Mouse (Mus musculus): ENCODE data around the gene Mitf. TPM values are rescaled to one million over a fixed set of nuclear protein-coding genes. Genes with fewer than 3 reads are reported as not detected.

The Mitf gene
- total RNA-seq, 2 experiments from 2014 or later, result 6.6 to 7.3 TPM

DNA sequence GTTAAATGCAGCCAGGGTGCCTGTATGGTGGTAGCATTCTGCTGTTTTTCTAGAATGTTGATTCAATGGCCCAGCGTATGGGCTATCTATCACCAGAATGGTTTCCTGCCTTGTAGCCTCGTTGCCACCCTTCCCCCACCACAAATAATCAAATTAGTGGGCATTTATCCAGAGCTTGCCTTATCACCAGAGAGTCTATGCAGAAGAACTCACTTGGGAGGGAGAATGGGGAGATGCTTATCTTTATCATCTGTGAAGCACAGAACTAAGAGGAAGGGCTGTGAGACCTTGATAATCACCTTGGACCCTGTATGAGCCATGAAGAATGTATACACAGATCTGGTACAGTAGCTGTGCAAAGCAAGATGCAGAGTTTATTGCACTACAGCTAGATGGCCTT lies 70.1 kb downstream of the Mitf start:
- DNase-seq (ENCODE audit: low spot score in 2 of 2), result no peak

DNA sequence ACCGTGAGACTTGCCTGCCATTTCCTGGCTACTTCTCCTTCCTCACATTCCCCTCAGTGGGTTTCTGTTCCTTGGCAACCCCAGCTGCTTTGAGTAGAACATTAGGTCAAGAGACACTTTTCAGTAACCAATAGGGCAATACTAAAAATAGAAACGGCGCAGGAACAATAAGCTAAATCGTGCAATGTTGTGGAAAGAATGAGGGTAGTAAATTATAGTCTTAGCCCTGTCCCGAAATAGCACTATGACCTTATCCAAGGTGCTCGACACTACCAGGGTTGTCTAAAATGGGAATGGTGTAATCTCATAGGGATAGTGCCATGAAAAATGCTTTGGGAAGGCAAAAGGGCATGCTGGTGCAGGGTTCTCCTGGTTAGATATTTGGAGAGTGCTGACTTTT lies 70.6 kb downstream of the Mitf start:
- no peak for DNase-seq (ENCODE audit: low spot score in 2 of 2)

DNA sequence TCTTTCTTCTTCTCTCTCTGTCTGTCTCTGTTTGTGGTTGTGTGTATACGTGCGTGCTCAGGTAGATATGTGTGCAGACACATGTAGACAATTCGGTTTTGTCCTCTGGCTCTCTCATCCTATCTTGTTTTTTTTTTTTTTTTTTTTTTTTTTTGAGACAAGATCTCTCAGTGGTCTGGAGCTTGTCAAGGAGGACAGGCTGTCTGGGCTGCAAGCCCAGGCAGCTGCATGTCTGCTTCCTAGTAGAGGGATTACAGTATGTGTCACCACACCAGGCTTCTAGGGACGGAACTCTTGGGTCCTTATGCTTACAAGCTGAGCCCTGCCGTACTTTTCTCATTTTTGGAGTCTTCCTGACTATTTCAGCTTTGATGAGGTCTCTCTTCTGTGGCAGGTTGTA lies 73.5 kb downstream of the Mitf start:
- DNase-seq (ENCODE audit: low spot score in 2 of 2), result no peak

DNA sequence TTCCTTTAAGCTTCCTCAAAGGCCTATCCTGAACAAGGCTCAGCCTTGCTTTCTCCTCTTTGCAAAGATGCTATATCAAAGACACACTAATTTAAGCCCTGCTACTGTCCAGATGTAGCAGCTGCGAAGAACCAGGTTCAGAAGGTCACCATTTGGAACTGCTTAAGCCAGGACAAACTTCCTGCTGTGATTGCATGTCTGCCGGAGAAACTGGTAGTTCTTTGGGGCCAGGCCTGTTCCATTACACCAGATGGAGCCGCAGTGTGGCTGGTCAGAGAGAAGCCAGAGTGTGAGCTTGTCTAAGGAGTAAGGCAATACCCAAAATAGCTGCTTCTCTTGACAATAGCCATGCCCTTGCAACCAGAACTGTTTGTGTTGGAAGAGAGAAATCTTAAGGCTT lies 75.1 kb downstream of the Mitf start:
- DNase-seq (ENCODE audit: low spot score in 2 of 2), result no peak

DNA sequence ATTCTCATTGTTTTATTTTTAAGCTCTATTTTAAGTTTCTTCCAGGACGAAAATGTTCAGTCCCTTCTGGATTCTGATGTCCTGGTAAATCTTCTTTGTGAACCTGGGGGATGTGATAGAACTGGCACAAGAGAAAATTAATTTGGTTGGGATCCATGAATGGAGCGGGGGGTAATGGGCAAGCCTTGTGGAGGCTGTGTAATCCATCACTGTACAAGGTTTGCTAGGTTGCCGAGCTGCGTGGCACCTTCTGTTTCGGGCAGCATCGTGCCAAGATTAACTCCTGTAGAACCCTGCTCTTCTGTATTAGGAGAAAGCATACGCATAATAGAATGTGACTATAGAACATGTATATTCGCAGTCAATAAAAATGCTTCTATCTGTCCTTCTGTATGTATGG lies 76.1 kb downstream of the Mitf start:
- DNase-seq (ENCODE audit: low spot score in 2 of 2), result no peak

DNA sequence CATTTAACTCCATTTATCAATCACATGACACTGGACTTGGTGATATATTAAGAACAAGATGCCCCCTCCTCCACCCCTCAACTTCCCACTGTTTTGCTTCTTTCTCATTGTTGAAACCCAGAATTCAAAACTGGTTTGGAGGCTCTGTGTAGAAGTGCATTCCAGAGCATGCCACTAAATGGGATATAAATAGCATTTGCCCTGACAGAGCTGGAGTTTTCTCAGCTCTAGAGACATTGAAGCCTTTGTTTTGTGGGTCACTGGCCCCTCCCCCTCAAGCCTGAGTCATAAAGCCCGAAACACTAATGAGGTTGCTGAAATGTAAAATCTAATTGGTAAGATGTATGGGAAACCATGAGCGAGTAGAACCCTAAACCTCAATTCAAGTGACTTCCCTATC lies 76.6 kb downstream of the Mitf start:
- DNase-seq (ENCODE audit: low spot score in 2 of 2), result no peak

DNA sequence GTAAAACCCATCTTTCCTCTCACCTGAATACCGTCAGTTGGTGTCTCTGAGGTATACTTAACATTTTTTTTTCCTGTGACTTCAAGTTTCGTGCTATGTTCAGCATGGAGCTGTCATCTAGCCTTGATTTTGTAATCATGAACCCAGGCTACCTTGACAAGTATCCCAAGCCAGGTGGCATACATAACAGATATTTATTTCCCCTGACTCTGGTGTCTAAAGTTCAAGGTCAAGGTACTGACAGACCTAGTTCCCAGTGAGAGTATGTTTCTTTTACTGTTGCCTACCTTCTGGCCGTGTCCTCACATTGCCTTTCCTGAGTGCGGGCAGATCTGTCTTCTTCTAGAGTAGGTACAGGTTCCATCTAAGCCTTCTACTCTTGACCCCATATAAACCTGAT lies 78.1 kb downstream of the Mitf start:
- DNase-seq (ENCODE audit: low spot score in 2 of 2), result no peak

DNA sequence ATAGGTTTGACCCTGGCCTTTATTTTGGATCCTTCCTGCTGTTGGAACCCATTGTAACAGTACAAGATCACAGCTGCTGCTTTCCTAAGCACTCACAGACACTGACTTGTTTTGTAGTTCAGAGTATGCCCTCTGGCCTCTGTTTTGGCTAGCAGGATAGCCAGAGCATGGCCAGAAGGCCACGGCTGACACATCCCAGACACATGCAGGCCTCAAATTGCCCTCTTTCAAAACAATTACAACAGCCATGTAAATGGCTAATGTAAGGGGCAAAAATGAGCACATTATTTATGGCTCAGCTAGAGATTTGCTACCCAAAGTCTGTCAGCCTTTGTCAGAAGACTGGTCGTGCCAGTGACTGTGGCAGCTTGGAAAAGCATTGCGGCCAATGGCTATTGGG lies 78.8 kb downstream of the Mitf start:
- no peak for DNase-seq (ENCODE audit: low spot score in 2 of 2)

DNA sequence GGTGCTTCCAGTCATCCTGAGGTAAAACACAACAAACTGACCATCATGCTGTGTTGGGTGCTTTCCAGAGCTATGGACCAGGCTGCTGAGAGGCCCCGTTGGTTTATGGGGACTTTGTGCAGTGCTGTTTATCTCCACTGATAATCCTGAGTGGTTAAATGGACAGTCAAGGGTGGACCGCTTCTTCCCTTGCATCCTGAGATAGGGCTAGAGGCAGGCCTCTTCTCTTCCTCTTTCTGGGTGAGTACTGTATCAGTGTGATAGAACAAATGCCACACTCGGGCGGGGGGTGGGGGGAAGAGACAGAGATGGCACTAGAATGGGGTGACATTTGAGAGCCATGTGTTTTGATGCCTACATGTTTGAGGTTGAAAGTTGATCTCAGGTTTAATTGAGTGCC lies 81.0 kb downstream of the Mitf start:
- no peak for DNase-seq (ENCODE audit: low spot score in 2 of 2)

DNA sequence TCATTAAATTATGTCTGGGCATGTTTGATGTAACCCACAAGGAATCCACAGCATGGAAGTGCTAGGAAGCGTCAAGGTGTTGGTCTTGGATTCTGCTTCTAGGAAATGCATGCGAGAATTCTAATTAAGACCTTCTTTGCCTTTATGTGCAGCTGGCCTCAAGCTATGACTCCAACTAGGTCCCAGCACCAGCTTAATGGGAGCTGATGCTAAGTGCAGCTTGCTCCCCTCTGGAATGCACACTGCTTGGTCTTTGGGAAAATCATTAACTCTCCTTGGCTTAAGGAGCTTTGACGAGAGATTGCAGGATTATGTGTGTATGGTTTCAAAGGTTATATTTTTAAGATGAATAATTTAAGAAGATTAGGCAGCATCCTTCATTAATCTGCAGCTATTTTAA lies 81.7 kb downstream of the Mitf start:
- DNase-seq (ENCODE audit: low spot score in 2 of 2), result no peak

DNA sequence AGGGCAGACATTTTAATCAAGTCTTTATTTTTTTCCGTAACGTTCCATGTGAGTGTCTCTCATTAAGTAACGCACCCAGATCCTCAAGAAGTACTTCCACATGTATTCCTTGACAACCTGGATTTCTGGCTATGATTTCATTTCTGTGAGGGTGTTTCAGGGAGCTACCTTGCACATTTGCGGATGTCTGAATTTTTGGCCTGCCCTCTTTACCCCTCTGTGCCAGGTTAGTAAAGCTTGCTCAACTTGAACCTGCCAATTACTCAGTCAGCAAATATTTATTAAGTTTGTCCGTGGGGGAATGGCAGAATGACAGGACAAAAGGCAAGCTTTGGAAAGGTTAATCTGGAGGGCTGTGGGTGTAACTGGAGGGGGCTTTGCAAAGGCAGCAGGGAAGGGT lies 86.7 kb downstream of the Mitf start:
- no peak for DNase-seq (ENCODE audit: low spot score in 2 of 2)

DNA sequence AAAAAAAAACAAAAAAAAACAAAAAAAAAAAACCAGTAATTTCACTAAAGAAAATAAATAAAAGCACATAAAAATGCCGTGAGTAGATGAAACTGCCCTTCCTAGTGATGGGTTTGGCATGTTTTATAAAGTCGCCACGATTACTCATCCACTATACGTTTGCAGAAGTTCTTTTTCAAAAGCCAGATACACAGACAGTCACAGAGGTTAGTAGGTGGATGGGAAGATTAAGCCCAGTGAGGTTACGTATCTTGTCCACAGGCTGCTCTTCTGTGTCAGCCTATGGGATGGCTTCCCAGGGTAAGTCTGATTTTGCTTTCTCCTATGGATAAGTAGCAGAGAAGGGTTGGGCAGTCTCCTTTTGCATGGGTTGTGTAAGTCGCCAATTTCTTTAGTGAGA lies 90.3 kb downstream of the Mitf start:
- DNase-seq (ENCODE audit: low spot score in 2 of 2), result no peak

DNA sequence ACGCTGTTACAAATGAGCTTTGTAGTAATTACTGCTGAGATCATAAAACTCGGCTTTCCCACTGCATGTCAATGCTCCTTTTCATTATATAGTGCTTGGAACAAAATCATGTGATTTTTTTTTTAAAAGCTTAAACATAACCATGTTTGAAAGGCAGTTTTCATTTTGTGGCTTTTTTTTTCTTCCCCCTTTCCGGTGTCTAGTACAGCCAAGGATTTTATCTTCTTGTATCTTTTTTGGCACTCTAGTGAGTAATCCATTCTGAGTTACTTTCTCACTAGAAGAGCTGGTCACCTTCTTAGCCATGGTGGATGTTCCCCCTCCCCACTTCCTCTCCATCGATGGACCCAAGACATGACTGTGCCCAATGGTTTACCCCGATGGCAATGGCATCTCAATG lies 91.2 kb downstream of the Mitf start:
- no peak for DNase-seq (ENCODE audit: low spot score in 2 of 2)

DNA sequence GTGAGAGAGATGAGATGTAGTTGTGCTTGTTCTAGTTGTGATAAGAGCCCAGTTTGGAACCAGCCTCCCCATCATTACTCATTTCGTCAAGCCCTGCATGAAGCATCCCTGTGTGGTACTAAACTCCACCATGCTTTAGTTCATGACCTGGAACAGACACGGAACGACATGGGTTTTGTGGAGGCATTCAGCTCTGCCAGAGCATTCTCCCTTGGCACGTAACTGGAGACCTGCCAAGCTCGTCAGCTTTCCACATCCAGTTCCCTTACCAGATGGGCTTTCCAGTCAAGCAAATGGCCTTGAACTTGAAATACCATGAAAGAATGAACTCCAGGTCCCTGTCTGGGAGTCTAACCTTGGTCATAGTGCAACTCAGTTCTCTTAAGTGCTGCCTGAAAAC lies 94.7 kb downstream of the Mitf start:
- no peak for DNase-seq (ENCODE audit: low spot score in 2 of 2)

DNA sequence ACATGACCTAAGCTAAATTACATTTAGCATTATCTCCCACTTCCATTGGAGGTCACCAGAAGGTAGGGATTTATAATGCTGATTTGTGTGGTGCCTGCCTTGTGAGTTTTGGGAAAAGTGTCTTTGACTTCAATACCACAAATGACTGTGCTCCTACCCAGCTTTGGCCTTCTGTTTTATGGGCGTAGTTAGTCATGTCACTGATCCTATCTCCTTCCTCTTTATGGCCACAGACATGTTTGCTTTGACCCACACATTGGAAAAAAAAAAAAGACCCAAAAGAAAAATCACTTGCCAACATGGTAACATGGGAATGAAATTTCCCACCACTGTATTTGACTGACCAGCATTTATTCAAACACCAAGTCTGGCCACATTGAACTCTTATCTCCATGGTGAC lies 95.4 kb downstream of the Mitf start:
- no peak for DNase-seq (ENCODE audit: low spot score in 2 of 2)

DNA sequence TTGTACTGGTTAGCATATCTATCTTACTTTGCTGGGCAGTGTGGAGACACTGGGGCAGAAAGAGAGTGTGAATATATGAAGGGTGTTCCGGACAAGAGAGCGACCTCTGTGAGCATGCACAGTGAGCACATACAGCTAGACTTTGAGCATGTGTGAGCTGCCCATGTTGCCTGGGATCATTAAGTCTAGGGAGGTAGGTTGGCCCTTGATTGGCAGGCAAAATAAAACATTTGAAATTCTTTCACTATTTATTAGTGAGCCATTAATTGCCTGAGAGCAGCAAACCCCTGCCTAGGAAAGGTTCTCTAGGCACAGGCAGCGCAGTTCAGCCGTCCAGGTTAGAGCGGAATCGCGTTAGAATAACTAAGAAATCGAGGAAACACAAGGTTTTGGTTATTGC lies 107.9 kb downstream of the Mitf start:
- DNase-seq (ENCODE audit: low spot score in 2 of 2), result no peak

DNA sequence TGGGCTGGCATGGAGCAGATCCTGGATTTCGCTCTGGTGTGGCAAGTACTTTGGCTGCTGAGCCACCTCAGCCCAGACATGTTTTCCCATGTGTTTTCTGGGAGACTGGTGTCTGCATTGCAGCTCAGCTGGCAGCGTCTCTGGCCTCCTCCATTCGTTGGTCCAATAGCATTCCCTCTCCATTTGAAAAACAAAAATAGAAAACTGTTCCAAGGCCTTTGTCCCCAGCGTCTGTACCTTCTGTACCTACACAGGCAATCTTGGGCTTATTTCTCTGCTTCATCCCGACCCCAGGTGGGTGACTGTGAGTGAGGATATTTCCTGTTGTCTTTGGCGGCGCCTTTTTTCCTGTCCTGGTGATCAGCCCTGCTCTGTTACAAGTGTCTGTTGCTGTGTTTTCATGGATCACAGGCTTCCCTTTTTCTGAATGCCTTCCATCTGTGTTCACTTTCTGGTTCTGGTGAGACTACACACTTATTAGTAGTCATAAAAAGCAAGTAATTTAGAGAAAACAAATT lies 109.6 kb downstream of the Mitf start:
- no peak for DNase-seq (ENCODE audit: low spot score in 2 of 2)

DNA sequence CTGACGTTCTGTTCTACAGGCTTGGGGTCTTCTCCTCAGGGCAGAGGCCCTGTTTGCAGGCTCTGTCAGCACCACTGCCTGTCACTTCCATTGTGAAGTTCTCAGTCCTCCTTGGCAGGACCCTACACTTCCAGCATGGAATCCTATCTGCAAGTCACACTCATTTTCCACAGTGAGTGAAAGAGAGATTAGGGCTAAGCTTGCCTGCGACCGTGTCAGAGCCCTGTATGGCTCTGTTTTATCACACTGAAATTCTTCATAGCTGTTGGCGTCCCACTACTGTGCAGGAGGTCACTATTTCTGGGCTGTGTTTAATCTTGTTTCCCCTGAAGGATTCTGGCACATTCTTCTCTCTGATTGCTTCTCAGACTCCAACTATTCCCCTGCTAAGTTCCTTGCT lies 111.2 kb downstream of the Mitf start:
- no peak for DNase-seq (ENCODE audit: low spot score in 2 of 2)

DNA sequence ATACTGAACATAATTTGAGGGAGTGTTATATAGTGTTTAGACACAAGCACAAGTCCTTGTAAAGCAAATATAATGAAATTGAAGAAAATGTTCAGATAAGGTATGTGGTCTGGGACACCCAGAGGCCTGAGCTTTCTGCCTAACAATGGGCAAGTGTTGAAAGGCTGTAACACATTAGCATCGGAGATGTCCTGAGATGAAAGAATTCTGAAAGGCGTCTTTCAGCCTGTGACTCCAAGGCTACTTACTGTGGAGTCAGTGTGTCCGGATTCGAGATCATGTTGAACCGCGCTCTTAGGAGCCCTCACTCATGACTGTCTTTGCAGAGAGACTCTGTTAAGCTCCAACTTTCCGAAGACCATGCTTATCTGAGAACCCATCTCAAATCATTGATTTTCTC lies 111.6 kb downstream of the Mitf start:
- no peak for DNase-seq (ENCODE audit: low spot score in 2 of 2)

DNA sequence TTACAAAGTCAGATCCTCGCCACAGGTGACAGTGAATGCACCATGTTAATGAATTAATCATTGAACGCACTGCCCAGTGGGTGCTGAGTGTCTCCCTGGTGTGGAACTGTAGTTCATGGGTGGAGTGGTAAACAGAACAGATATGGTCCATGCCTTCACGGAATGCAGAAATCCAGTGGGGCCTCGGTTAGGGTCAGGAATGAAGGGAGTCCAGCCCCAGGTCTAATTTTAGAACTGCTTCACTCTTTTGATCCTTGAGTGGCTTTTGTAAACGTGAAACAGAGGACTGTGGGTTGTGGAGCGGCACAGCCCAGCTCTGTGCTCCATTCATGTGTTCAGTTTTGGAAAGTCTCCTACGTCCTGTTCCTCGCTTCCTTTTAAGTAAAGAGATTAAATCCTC lies 112.4 kb downstream of the Mitf start:
- no peak for DNase-seq (ENCODE audit: low spot score in 2 of 2)

DNA sequence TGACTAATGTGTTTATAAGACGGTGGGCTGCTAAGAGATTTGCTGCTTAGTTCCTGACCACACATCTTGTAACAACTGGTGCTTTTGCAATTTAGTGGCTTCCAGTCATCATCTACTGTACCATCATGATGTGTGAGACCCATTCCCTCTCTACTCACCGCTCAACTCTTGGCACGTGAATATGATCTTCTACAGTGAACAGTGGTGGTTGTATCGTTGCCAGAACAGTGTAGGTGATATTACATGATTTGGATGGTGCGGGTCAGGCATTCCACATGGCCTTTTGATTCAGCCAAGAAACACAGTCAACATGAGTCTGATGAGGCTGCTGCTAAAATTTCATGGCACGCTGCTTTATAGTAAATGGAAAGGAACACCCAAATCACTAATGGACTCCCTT lies 114.7 kb downstream of the Mitf start:
- no peak for DNase-seq (ENCODE audit: low spot score in 2 of 2)

DNA sequence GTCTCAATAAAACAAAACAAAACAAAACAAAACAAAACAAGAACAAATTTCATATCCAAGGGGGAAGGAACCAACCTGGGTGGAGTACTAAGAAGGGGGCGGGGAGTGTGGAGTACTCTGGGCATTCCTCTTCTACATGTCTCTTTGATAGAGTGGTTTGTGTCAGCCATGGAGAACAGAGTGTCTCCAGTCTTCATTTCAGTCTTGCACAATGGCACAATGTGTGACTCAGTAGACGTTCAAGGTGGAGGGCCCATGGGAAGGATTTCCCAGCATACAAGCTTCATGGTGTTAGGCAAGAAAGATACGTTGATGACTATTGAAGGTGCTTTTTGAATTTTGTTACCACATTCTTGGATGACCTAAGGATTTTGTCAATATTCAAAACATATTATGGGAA lies 117.4 kb downstream of the Mitf start:
- DNase-seq (ENCODE audit: low spot score in 2 of 2), result no peak

DNA sequence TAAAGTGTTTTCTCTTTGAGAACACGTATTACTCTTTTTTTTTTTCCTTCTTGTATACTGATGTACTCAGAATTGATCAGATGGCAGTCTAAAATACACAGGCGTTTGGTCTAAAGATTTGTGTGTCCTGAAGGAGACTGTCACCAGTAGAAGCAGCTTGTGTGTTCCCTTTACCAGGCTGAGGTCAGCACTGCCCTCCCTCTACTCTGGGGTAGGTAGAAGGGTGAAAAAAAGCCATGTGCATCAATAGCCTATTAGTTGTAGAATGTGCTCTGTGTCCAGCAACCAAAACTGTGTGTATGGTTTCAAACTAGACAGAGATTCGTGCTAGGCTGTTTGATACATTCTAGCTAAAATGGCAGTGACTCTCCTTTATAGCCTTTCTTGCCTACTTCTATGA lies 122.2 kb downstream of the Mitf start:
- no peak for DNase-seq (ENCODE audit: low spot score in 2 of 2)

DNA sequence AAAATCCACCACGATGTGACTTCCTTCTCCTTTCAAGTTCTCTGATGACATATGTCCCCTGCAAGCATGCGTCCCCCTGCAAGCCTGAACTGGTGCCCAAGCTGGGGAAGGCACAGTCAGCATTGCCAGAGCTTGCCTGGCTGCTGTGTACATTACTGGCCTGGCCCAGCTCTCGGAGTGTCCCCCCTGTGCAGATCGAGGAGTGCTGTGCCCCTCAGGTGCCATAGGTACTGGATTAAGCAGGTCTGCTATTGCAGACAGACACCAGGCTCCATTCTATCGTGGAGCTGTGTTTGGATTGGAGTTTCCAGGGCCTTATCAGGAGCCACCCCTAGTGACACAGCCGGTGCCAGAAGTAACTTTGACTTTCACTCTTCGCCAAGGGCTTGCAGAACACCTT lies 122.6 kb downstream of the Mitf start:
- DNase-seq (ENCODE audit: low spot score in 2 of 2), result no peak

Data from gastrocnemius, postnatal 4 days (tissue).